Mouse (Mus musculus): ENCODE results near the gene Ubiad1. TPM values are rescaled to one million over a fixed set of nuclear protein-coding genes. Genes with fewer than 3 reads are reported as not detected.

Gene Ubiad1
- polyA plus RNA-seq, 1 experiment from 2014 or later: 15.9 TPM

- Histone ChIP-seq H3K4me2 (ENCODE audit: low read depth, severe bottlenecking) (no peak overlapping the region), H3K9ac (ENCODE audit: low read length) (no peak overlapping the region), H3K4me1 (ENCODE audit: control insufficient read depth, insufficient read depth, low read length) (peaks cover 8% of the 10 kb centered on the region; the same call in 1 of the 2 replicates), H3K27ac (replicated peaks; ENCODE audit: low read depth, low read length) (no peak overlapping the region), H3K36me3 (ENCODE audit: control insufficient read depth, insufficient read depth, low read length) (no peaks in the 10 kb centered on the region), H3K9me3 (ENCODE audit: control insufficient read depth, low read length) (no peaks in the 10 kb centered on the region), H3K4me3 (ENCODE audit: low read depth, low read length) (no peak overlapping the region), H3K27me3 (ENCODE audit: control insufficient read depth, insufficient read depth, low read length) (no peaks in the 10 kb centered on the region)
- DNase-seq (ENCODE audit: low spot score): no peak
- WGBS: 72% methylated on average over 21 of the region's 21 CpGs
- ATAC-seq (ENCODE audit: insufficient number of reproducible peaks, low FRiP score, low TSS enrichment, low read depth): no peak
These were observed 52.8 kb downstream of the Ubiad1 start for GRCm38 (mm10) chr4:148391714-148392310.

- 24% methylated on average over 7 of the region's 7 CpGs for WGBS
- ATAC-seq (ENCODE audit: insufficient number of reproducible peaks, low FRiP score, low TSS enrichment, low read depth): no peak
- Histone ChIP-seq H3K4me3 (ENCODE audit: low read depth, low read length) (no peak overlapping the region), H3K9ac (ENCODE audit: low read length) (no peak overlapping the region), H3K27me3 (ENCODE audit: control insufficient read depth, insufficient read depth, low read length) (no peaks in the 10 kb centered on the region), H3K4me2 (ENCODE audit: low read depth, severe bottlenecking) (no peak overlapping the region), H3K9me3 (ENCODE audit: control insufficient read depth, low read length) (no peaks in the 10 kb centered on the region), H3K36me3 (ENCODE audit: control insufficient read depth, insufficient read depth, low read length) (no peaks in the 10 kb centered on the region), H3K27ac (replicated peaks; ENCODE audit: low read depth, low read length) (no peak overlapping the region), H3K4me1 (ENCODE audit: control insufficient read depth, insufficient read depth, low read length) (no peaks in the 10 kb centered on the region; the same call in 1 of the 2 replicates)
- no peak for DNase-seq (ENCODE audit: low spot score)
These were observed 54.9 kb downstream of the Ubiad1 start for GRCm38 (mm10) chr4:148389635-148390034.

GRCm38 (mm10) chr4:148389047-148389446, 55.5 kb downstream of the Ubiad1 start:
- 72% methylated on average over 6 of the region's 6 CpGs for WGBS
- ATAC-seq (ENCODE audit: insufficient number of reproducible peaks, low FRiP score, low TSS enrichment, low read depth) (no peak), DNase-seq (ENCODE audit: low spot score) (no peak)
- Histone ChIP-seq H3K4me1 (ENCODE audit: control insufficient read depth, insufficient read depth, low read length) (peaks cover 5% of the 10 kb centered on the region; the same call in 1 of the 2 replicates), H3K27ac (replicated peaks; ENCODE audit: low read depth, low read length) (no peak overlapping the region), H3K9ac (ENCODE audit: low read length) (no peak overlapping the region), H3K9me3 (ENCODE audit: control insufficient read depth, low read length) (no peaks in the 10 kb centered on the region), H3K4me3 (ENCODE audit: low read depth, low read length) (no peak overlapping the region), H3K36me3 (ENCODE audit: control insufficient read depth, insufficient read depth, low read length) (no peaks in the 10 kb centered on the region), H3K4me2 (ENCODE audit: low read depth, severe bottlenecking) (no peak overlapping the region), H3K27me3 (ENCODE audit: control insufficient read depth, insufficient read depth, low read length) (no peaks in the 10 kb centered on the region)

- Histone ChIP-seq H3K9ac (ENCODE audit: low read length) (no peak overlapping the region), H3K9me3 (ENCODE audit: control insufficient read depth, low read length) (no peaks in the 10 kb centered on the region), H3K27me3 (ENCODE audit: control insufficient read depth, insufficient read depth, low read length) (no peaks in the 10 kb centered on the region), H3K27ac (replicated peaks; ENCODE audit: low read depth, low read length) (no peak overlapping the region), H3K4me3 (ENCODE audit: low read depth, low read length) (no peak overlapping the region), H3K4me1 (ENCODE audit: control insufficient read depth, insufficient read depth, low read length) (0 out of 2 replicates have a peak, but pooled peaks cover 5% of the 10 kb centered on the region), H3K4me2 (ENCODE audit: low read depth, severe bottlenecking) (no peak overlapping the region), H3K36me3 (ENCODE audit: control insufficient read depth, insufficient read depth, low read length) (no peaks in the 10 kb centered on the region)
- WGBS: 82% methylated on average over 7 of the region's 7 CpGs
- ATAC-seq (ENCODE audit: insufficient number of reproducible peaks, low FRiP score, low TSS enrichment, low read depth) (no peak), DNase-seq (ENCODE audit: low spot score) (no peak)
These were observed 59.3 kb downstream of the Ubiad1 start for GRCm38 (mm10) chr4:148385269-148385668.

Other genes with a start within 250 kb of the Ubiad1 start
- gene Disp3, start 156.8 kb downstream of the Ubiad1 start, polyA plus RNA-seq (2014; fragmentation: Nextera tagmentation; extraction: Ambion mirVana): 0.40 TPM in 2 replicates
- 23.0 and 27.3 TPM in 2 replicates for gene Mtor, start 3.8 kb upstream of the Ubiad1 start, polyA plus RNA-seq (2014; fragmentation: Nextera tagmentation; extraction: Ambion mirVana)
- gene Angptl7, start 55.7 kb upstream of the Ubiad1 start, polyA plus RNA-seq (2014; fragmentation: Nextera tagmentation; extraction: Ambion mirVana): 0.11 and 0.17 TPM in 2 replicates
- 112 and 119 TPM in 2 replicates for gene Exosc10, start 113.7 kb upstream of the Ubiad1 start, polyA plus RNA-seq (2014; fragmentation: Nextera tagmentation; extraction: Ambion mirVana)
- 212 and 222 TPM in 2 replicates for gene Srm, start 146.7 kb upstream of the Ubiad1 start, polyA plus RNA-seq (2014; fragmentation: Nextera tagmentation; extraction: Ambion mirVana)
- 0.16 TPM in 1 of 2 replicates, not detected in the other for gene Masp2, start 157.8 kb upstream of the Ubiad1 start, polyA plus RNA-seq (2014; fragmentation: Nextera tagmentation; extraction: Ambion mirVana)
- gene Tardbp, start 182.2 kb upstream of the Ubiad1 start, polyA plus RNA-seq (2014; fragmentation: Nextera tagmentation; extraction: Ambion mirVana): 198 and 237 TPM in 2 replicates
- not detected in 2 replicates for gene Gm572, start 198.5 kb upstream of the Ubiad1 start, polyA plus RNA-seq (2014; fragmentation: Nextera tagmentation; extraction: Ambion mirVana)

Data from limb, embryonic 11.5 days (tissue).